ENCODE assay signal across 1 mouse cellular context in genomic region chr13:3886663-3887062, GRCm38 (mm10).
A peak's percentile ranks its signal among the peaks of the same experiment; 100 is the strongest.
TF ChIP-seq lines count a peak whose summit lies in the region.

No protein-coding gene starts in this region.

TF ChIP-seq in myocyte, 11 proteins besides CTCF, POLR2A, EP300 and RAD21 (continued from another document):
- peak; percentile 23 for TF ChIP-seq USF1 (IDR thresholded peaks at IDR 0.05; ENCODE audit: low read depth)
- TF ChIP-seq MYOG (IDR thresholded peaks at IDR 0.05; ENCODE audit: control insufficient read depth in 1 of 3, insufficient read depth in 1 of 3, insufficient read length in 2 of 3, low read depth in 2 of 3) = peak in 1 of 3 experiments; percentile 54
- TF ChIP-seq E2F4 (IDR thresholded peaks at IDR 0.05; ENCODE audit: insufficient read depth) = no peak
- TF ChIP-seq REST (IDR thresholded peaks at IDR 0.05; ENCODE audit: insufficient read depth, insufficient read length) = no peak
- TF ChIP-seq TCF3 (IDR thresholded peaks at IDR 0.05; ENCODE audit: insufficient read length, low read depth) = peak; percentile 5
